8 mouse cellular contexts compared by ENCODE assay signal in the genomic region with DNA sequence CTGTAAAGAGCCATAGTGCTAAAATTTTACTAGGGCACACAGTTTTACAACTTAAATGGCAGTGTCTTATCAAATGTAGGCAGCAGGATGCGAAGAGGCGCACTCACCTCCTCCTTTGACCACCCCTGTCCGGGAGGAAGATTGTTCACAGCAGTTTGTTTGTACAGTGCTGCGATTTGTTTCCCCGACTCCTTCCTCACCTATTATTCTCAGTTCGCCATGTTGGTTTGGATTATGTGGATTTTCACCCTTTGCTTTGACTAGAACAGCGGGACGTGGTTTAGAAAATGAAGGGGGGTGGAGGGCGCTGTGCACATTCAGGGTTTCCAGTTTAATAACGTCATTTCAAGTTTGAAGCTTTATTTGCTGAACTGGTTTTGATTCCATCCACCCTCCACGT. TPM values are rescaled to one million over a fixed set of nuclear protein-coding genes. Genes with fewer than 3 reads are reported as not detected.
A peak's percentile ranks its signal among the peaks of the same experiment; 100 is the strongest.
DNase-seq lines count a peak whose midpoint lies in the region; ATAC-seq and TF ChIP-seq lines count a peak whose summit lies in the region.

No protein-coding gene starts in this region.

- peak overlapping the region; percentile 94 for H3K27ac ChIP-seq in layer of hippocampus, adult 2 months
- peak overlapping the region; percentile 65 for H3K27ac ChIP-seq in embryonic facial prominence, embryonic 11.5 days (replicated peaks; ENCODE audit: low read depth, low read length)
- peak overlapping the region; percentile 90 for H3K27ac ChIP-seq in hindbrain, embryonic 13.5 days

- DNase-seq in layer of hippocampus, adult 2 months (ENCODE audit: low spot score in 2 of 2) = peak; percentile 11 to 22
- no peak for DNase-seq in layer of hippocampus, postnatal 25 days (ENCODE audit: extremely low spot score in 1 of 2, low spot score in 1 of 2)
- DNase-seq in embryonic facial prominence, embryonic 11.5 days (ENCODE audit: low spot score) = peak; percentile 57
- DNase-seq in testis, postnatal 14 days (ENCODE audit: low spot score) = no peak
- DNase-seq in gastrocnemius, postnatal 10 days = no peak
- no peak for DNase-seq in spleen, adult 12 weeks (ENCODE audit: low spot score)

- no peaks in the 10 kb centered on the region for H3K27me3 ChIP-seq in embryonic facial prominence, embryonic 11.5 days (ENCODE audit: control insufficient read depth, insufficient read depth, low read length)
- no peaks in the 10 kb centered on the region for H3K27me3 ChIP-seq in hindbrain, embryonic 13.5 days

- H3K9ac ChIP-seq in embryonic facial prominence, embryonic 11.5 days (replicated peaks; ENCODE audit: low read length) = peak overlapping the region; percentile 68
- peak overlapping the region; percentile 77 for H3K9ac ChIP-seq in hindbrain, embryonic 13.5 days

- 1% methylated on average over 11 of the region's 11 CpGs for WGBS in embryonic facial prominence, embryonic 11.5 days
- WGBS in hindbrain, embryonic 13.5 days = 1% methylated on average over 11 of the region's 11 CpGs

- peak; percentile 31; the same call in 1 of the 2 replicates for ATAC-seq in embryonic facial prominence, embryonic 11.5 days (replicated peaks; ENCODE audit: insufficient number of reproducible peaks, low FRiP score, low TSS enrichment, low read depth)
- peak; percentile 62; the same call in 1 of the 2 replicates for ATAC-seq in hindbrain, embryonic 13.5 days (ENCODE audit: low FRiP score)
- ATAC-seq in megakaryocyte progenitor cell, adult 5-6 weeks (replicated peaks; ENCODE audit: poor library complexity) = peak; percentile 6; the same call in 1 of the 2 replicates

- H3K4me1 ChIP-seq in embryonic facial prominence, embryonic 11.5 days (ENCODE audit: control insufficient read depth, insufficient read depth, low read length) = no peaks in the 10 kb centered on the region
- peaks cover 8% of the 10 kb centered on the region for H3K4me1 ChIP-seq in hindbrain, embryonic 13.5 days (replicated peaks)

- H3K4me3 ChIP-seq in layer of hippocampus, adult 2 months = peak overlapping the region; percentile 75
- H3K4me3 ChIP-seq in embryonic facial prominence, embryonic 11.5 days (ENCODE audit: low read depth, low read length) = peak overlapping the region; percentile 50
- peak overlapping the region; percentile 63 for H3K4me3 ChIP-seq in hindbrain, embryonic 13.5 days

- no peak for TF ChIP-seq CTCF in layer of hippocampus, adult 2 months (conservative IDR thresholded peaks at IDR 0.05)

- no peaks in the 10 kb centered on the region for H3K9me3 ChIP-seq in embryonic facial prominence, embryonic 11.5 days (replicated peaks; ENCODE audit: control insufficient read depth, low read length)
- no peaks in the 10 kb centered on the region for H3K9me3 ChIP-seq in hindbrain, embryonic 13.5 days

- no peaks in the 10 kb centered on the region for H3K36me3 ChIP-seq in embryonic facial prominence, embryonic 11.5 days (replicated peaks; ENCODE audit: control insufficient read depth, insufficient read depth, low read depth, low read length)
- H3K36me3 ChIP-seq in hindbrain, embryonic 13.5 days = no peaks in the 10 kb centered on the region

- H3K4me2 ChIP-seq in embryonic facial prominence, embryonic 11.5 days (ENCODE audit: low read depth, low read length) = peak overlapping the region; percentile 77
- H3K4me2 ChIP-seq in hindbrain, embryonic 13.5 days = peak overlapping the region; percentile 86

RNA-seq across cellular contexts. Expression of a gene that starts 6.4 kb away (rescaled TPM):
- total RNA-seq in layer of hippocampus, adult 2 months (2021) = 10 to 100 TPM; 17.5 to 17.6 TPM
- 10 to 100 TPM; 16.5 to 20.3 TPM for total RNA-seq in layer of hippocampus, postnatal 25 days (2021)
- 45.9 and 51.5 TPM in 2 replicates for polyA plus RNA-seq in embryonic facial prominence, embryonic 11.5 days (2014; fragmentation: Nextera tagmentation; extraction: Ambion mirVana)
- polyA plus RNA-seq in hindbrain, embryonic 13.5 days (2015; fragmentation: Nextera tagmentation; extraction: Ambion mirVana) = 31.0 and 40.1 TPM in 2 replicates
- total RNA-seq in megakaryocyte progenitor cell, adult 5-6 weeks (2015) = not detected in 2 replicates
- not detected in 2 replicates for total RNA-seq in megakaryocyte progenitor cell, adult 5-6 weeks (2017)
- total RNA-seq in gastrocnemius, postnatal 10 days (2021) = 1 to 10 TPM; 3.3 to 5.0 TPM

Comparison
In these comparisons a context has a peak if more than half of its experiments do, and no peak if none do; other contexts are left out.
1. DNase-seq: peak in layer of hippocampus, adult 2 months (2 of 2) and embryonic facial prominence, embryonic 11.5 days (single experiment); none in layer of hippocampus, postnatal 25 days (0 of 2), testis, postnatal 14 days (single experiment), gastrocnemius, postnatal 10 days (single experiment) and spleen, adult 12 weeks (single experiment).
2. ATAC-seq: peak in every context shown above with its lines; median percentile 62 in hindbrain, embryonic 13.5 days; 31 in embryonic facial prominence, embryonic 11.5 days; 6 in megakaryocyte progenitor cell, adult 5-6 weeks.
3. RNA of a gene that starts 6.4 kb away (total RNA-seq): 16.5 to 20.3 TPM in layer of hippocampus, postnatal 25 days, 17.5 to 17.6 TPM in layer of hippocampus, adult 2 months and 3.3 to 5.0 TPM in gastrocnemius, postnatal 10 days; not detected in megakaryocyte progenitor cell, adult 5-6 weeks; every median in the first group is over 4 times any median in the second.
4. Peak in every context shown above with its lines, with median percentiles within 50 percentile points of each other: H3K27ac ChIP-seq and H3K4me3 ChIP-seq.